Mouse (Mus musculus): ENCODE measurements at regions not wholly inside any gene's neighbourhood (a gene's known extent, or its start where the extent isn't known, plus 50 kb on each side); places are given as distances from the start of the nearest gene placed in this dataset.

- TF ChIP-seq CEBPB (IDR thresholded peaks at IDR 0.05; ENCODE audit: insufficient read depth, poor library complexity, severe bottlenecking): no peak
- TF ChIP-seq POLR2A (IDR thresholded peaks at IDR 0.05; ENCODE audit: insufficient read length, low read depth): no peak
- no peak for TF ChIP-seq USF1 (IDR thresholded peaks at IDR 0.05; ENCODE audit: low read depth)
- no peak for TF ChIP-seq MAX (IDR thresholded peaks at IDR 0.05; ENCODE audit: low read depth)
- TF ChIP-seq TCF12 (IDR thresholded peaks at IDR 0.05; ENCODE audit: insufficient read depth, poor library complexity, severe bottlenecking): no peak
- TF ChIP-seq E2F4 (IDR thresholded peaks at IDR 0.05; ENCODE audit: insufficient read depth): no peak
- no peak for TF ChIP-seq REST (IDR thresholded peaks at IDR 0.05; ENCODE audit: insufficient read depth, insufficient read length)
- TF ChIP-seq MYOD1 (IDR thresholded peaks at IDR 0.05; ENCODE audit: control insufficient read depth in 1 of 3, insufficient read length in 2 of 3, low read depth in 2 of 3): no peak
- no peak for TF ChIP-seq MYOG (IDR thresholded peaks at IDR 0.05; ENCODE audit: control insufficient read depth in 1 of 3, insufficient read depth in 1 of 3, insufficient read length in 2 of 3, low read depth in 2 of 3)
Observed at GRCm38 (mm10) chr4:56150716-56151115, 589.2 kb upstream of the Gm26657 start.

All from myocyte (in vitro differentiated cells).